Mouse (Mus musculus) MEL (cell line): Measurements from ENCODE around the gene Rab37. TPM values are rescaled to one million over a fixed set of nuclear protein-coding genes. Genes with fewer than 3 reads are reported as not detected.

Experiments
- DNase-seq: peaks from one replicate; pipeline ENCODE4 v3.0.0; 2011; ENCODE audit warnings: low read depth, low spot score
- H3K27ac ChIP-seq: 2 replicates; pipeline ENCODE4 v1.5.1; 2012; ENCODE audit warnings: low read depth, mild to moderate bottlenecking, control low read depth, low read length, moderate library complexity; ENCODE audit not compliant: control insufficient read depth
- H3K27me3 ChIP-seq, 2 experiments: fragments of 150-350 bp in 1 of 2; sonication (generic) in 1 of 2; 2 replicates each; pipeline ENCODE4 v1.6.1; 2012; ENCODE audit warnings: low read length in 2 of 2, mild to moderate bottlenecking in 2 of 2, improper control_type of control experiment in 1 of 2, moderate library complexity in 1 of 2; ENCODE audit not compliant: insufficient read depth in 2 of 2, control insufficient read depth in 1 of 2
- H3K36me3 ChIP-seq, 2 experiments: 2 replicates each; pipeline ENCODE4 v1.6.1; 2012 to 2014; ENCODE audit warnings: low read length in 2 of 2, improper control_type of control experiment in 1 of 2, inconsistent platforms in 1 of 2, mild to moderate bottlenecking in 1 of 2; ENCODE audit not compliant: insufficient read depth in 2 of 2, control insufficient read depth in 1 of 2
- H3K4me1 ChIP-seq, 2 experiments: fragments of 150-350 bp in 1 of 2; sonication (generic) in 1 of 2; 2 replicates each; pipeline ENCODE4 v1.6.1; 2012; ENCODE audit warnings: low read length in 2 of 2, improper control_type of control experiment in 1 of 2, mild to moderate bottlenecking in 1 of 2; ENCODE audit not compliant: insufficient read depth in 2 of 2, control insufficient read depth in 1 of 2
- H3K4me3 ChIP-seq, 2 experiments: fragments of 150-350 bp in 1 of 2; sonication (generic) in 1 of 2; 2 replicates each; pipeline ENCODE4 v1.5.1; 2012; ENCODE audit warnings: low read depth in 2 of 2, low read length in 2 of 2, mild to moderate bottlenecking in 2 of 2, moderate library complexity in 2 of 2, control low read depth in 1 of 2, improper control_type of control experiment in 1 of 2; ENCODE audit not compliant: control insufficient read depth in 1 of 2, insufficient read depth in 1 of 2
- H3K79me2 ChIP-seq: 2 replicates; pipeline ENCODE4 v1.6.1; 2012; ENCODE audit warnings: mild to moderate bottlenecking, low read length, moderate library complexity; ENCODE audit not compliant: control insufficient read depth, poor library complexity, insufficient read depth
- H3K9ac ChIP-seq: 2 replicates; pipeline ENCODE4 v1.6.1; 2012; ENCODE audit warnings: low read depth, mild to moderate bottlenecking, control low read depth, low read length, moderate library complexity; ENCODE audit not compliant: control insufficient read depth, poor library complexity, severe bottlenecking
- H3K9me3 ChIP-seq: fragments of 150-350 bp; sonication (generic); replicated peaks from 2 replicates; pipeline ENCODE4 v1.6.1; 2012; ENCODE audit warnings: mild to moderate bottlenecking, low read length, improper control_type of control experiment, moderate library complexity; ENCODE audit not compliant: insufficient read depth
- CHD1 ChIP-seq: IDR thresholded peaks from 2 replicates; pipeline ENCODE4 v1.6.1; 2012; ENCODE audit warnings: low read depth, mild to moderate bottlenecking, inconsistent platforms, low read length, improper control_type of control experiment
- CHD2 ChIP-seq: IDR thresholded peaks from 2 replicates; pipeline ENCODE4 v1.6.1; 2011; ENCODE audit warnings: low read length, improper control_type of control experiment
- GABPA ChIP-seq: IDR thresholded peaks from 2 replicates; pipeline ENCODE4 v1.6.1; 2012; ENCODE audit warnings: low read depth, mild to moderate bottlenecking, inconsistent platforms, low read length, improper control_type of control experiment, moderate library complexity
- HCFC1 ChIP-seq: IDR thresholded peaks from 2 replicates; pipeline ENCODE4 v1.6.1; 2012; ENCODE audit warnings: low read depth, mild to moderate bottlenecking, inconsistent platforms, low read length, improper control_type of control experiment, moderate library complexity
- MAZ ChIP-seq: IDR thresholded peaks from 2 replicates; pipeline ENCODE4 v1.6.1; 2012; ENCODE audit warnings: low read depth, mild to moderate bottlenecking, inconsistent platforms, low read length, improper control_type of control experiment
- MXI1 ChIP-seq: IDR thresholded peaks from 2 replicates; pipeline ENCODE4 v1.6.1; 2011; ENCODE audit warnings: mild to moderate bottlenecking, low read depth, low read length, improper control_type of control experiment
- MYC ChIP-seq: IDR thresholded peaks from 2 replicates; pipeline ENCODE4 v1.6.1; 2011; ENCODE audit warnings: low read depth, mild to moderate bottlenecking, low read length, improper control_type of control experiment, moderate library complexity
- NRF1 ChIP-seq: IDR thresholded peaks from 2 replicates; pipeline ENCODE4 v1.6.1; 2014; ENCODE audit warnings: low read depth, mild to moderate bottlenecking, inconsistent platforms, low read length, improper control_type of control experiment, moderate library complexity; ENCODE audit not compliant: poor library complexity, insufficient read depth, severe bottlenecking
- POLR2AphosphoS5 ChIP-seq: IDR thresholded peaks from 2 replicates; pipeline ENCODE4 v1.6.1; 2012; ENCODE audit warnings: low read depth, borderline replicate concordance, mild to moderate bottlenecking, inconsistent platforms, low read length, moderate library complexity, mixed read lengths
- RCOR1 ChIP-seq: IDR thresholded peaks from 2 replicates; pipeline ENCODE4 v1.6.1; 2012; ENCODE audit warnings: low read depth, mild to moderate bottlenecking, inconsistent platforms, low read length, improper control_type of control experiment
- SIN3A ChIP-seq: IDR thresholded peaks from 2 replicates; pipeline ENCODE4 v1.6.1; 2012; ENCODE audit warnings: low read length, improper control_type of control experiment, inconsistent platforms
- TAL1 ChIP-seq: IDR thresholded peaks from 2 replicates; pipeline ENCODE4 v1.6.1; 2012; ENCODE audit warnings: mild to moderate bottlenecking, inconsistent platforms, low read length, moderate library complexity, mixed read lengths
- TCF12 ChIP-seq: IDR thresholded peaks from 2 replicates; pipeline ENCODE4 v1.6.1; 2014; ENCODE audit warnings: low read depth, mild to moderate bottlenecking, inconsistent platforms, low read length, improper control_type of control experiment, moderate library complexity
- UBTF ChIP-seq: IDR thresholded peaks from 2 replicates; pipeline ENCODE4 v1.6.1; 2012; ENCODE audit warnings: low read depth, mild to moderate bottlenecking, inconsistent platforms, low read length, improper control_type of control experiment, moderate library complexity, borderline replicate concordance; ENCODE audit not compliant: insufficient read depth
- USF1 ChIP-seq: IDR thresholded peaks from 2 replicates; pipeline ENCODE4 v1.6.1; 2014; ENCODE audit warnings: low read depth, mild to moderate bottlenecking, inconsistent platforms, low read length, improper control_type of control experiment, moderate library complexity
- ZMIZ1 ChIP-seq: IDR thresholded peaks from 2 replicates; pipeline ENCODE4 v1.6.1; 2012; ENCODE audit warnings: low read depth, mild to moderate bottlenecking, inconsistent platforms, low read length, improper control_type of control experiment, moderate library complexity
- polyA plus RNA-seq, 2 experiments: library from polyadenylated mRNA; stranded (reverse) in 1 of 2; unstranded in 1 of 2; fragments of >175 nt in 1 of 2; fragments of >200 nt in 1 of 2; gene quantifications; 2 replicates each; pipeline versions ENCODE4 v1.2.1 to v1.2.4; 2012; ENCODE audit warnings: low replicate concordance in 2 of 2, low read depth in 1 of 2; ENCODE audit not compliant: insufficient read length in 2 of 2, insufficient read depth in 1 of 2, missing spikeins in 1 of 2
- total RNA-seq: library from RNA; depleted of rRNA; stranded (reverse); fragments of 300-350 nt; gene quantifications from 2 replicates; pipeline ENCODE4 v1.2.3, GENCODE M21; 2012

Gene Rab37
- total and polyA plus RNA-seq, 3 experiments: 14.6 to 20.6 TPM; not detected in 1

DNA sequence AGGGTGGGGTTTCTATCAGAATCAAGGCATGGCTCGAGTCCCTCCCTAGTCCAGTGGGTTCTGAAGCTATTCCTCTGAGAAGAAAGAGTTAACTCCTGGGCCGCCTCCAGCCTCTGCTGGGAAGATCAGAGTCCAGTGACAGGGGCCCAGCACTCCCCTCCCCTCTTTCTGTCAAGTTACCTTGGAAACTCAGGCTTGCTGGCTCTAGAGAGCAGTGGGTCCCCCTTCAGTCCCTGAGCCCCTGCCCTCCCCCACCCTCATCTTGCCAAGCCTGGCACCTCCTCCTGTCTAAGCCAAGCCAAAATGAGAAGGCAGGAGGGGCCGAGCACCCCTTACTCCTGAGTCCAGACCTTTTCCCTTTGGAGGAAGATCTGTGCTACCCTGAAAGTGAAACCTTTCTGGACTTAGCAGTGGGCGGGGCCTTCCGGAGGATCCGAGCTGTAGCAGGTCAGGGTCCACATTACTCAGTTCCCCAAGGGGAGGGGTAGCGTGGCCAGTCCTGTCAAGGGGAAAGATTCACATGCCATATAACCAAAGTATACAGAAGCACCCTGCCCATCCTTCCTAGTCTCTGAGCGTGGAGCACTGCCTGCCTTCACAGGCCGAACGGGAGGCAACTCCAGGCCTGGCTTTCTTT, 86.4 kb downstream of the Rab37 start:
- no peak overlapping the region for H3K27ac ChIP-seq
- H3K4me3 ChIP-seq: no peak overlapping the region
- TF ChIP-seq CHD2 (no peak), ZMIZ1 (no peak), USF1 (no peak), CHD1 (no peak), RCOR1 (no peak), GABPA (no peak)
- peaks cover under 1 to 4% of the 10 kb centered on the region in 2 experiments; a peak in 3 of 4 replicates for H3K36me3 ChIP-seq
- no peaks in the 10 kb centered on the region for H3K27me3 ChIP-seq
- H3K79me2 ChIP-seq: 0 out of 2 replicates have a peak, but pooled peaks cover under 1% of the 10 kb centered on the region
- no peak overlapping the region for H3K9ac ChIP-seq
- no peak for DNase-seq
- no peaks in the 10 kb centered on the region for H3K9me3 ChIP-seq
- no peaks in the 10 kb centered on the region for H3K4me1 ChIP-seq

- no peaks in the 10 kb centered on the region for H3K79me2 ChIP-seq
- no peak for TF ChIP-seq MYC
- TF ChIP-seq HCFC1: no peak
- no peak for TF ChIP-seq MXI1
- TF ChIP-seq SIN3A: no peak
- no peak for TF ChIP-seq TCF12
- TF ChIP-seq UBTF: no peak
- TF ChIP-seq TAL1: no peak
- no peak for TF ChIP-seq NRF1
- no peak for TF ChIP-seq MAZ
- no peak for TF ChIP-seq POLR2AphosphoS5
- TF ChIP-seq, all 39 proteins: peak for 0
- no peak overlapping the region for H3K27ac ChIP-seq
- no peak overlapping the region for H3K9ac ChIP-seq
- H3K4me3 ChIP-seq: no peak overlapping the region
- H3K27me3 ChIP-seq: no peaks in the 10 kb centered on the region
- no peaks in the 10 kb centered on the region for H3K9me3 ChIP-seq
- H3K4me1 ChIP-seq: no peaks in the 10 kb centered on the region
- peaks cover 0 to 4% of the 10 kb centered on the region in 2 experiments; a peak in 2 of 4 replicates for H3K36me3 ChIP-seq
- no peak for DNase-seq
Observed at GRCm38 (mm10) chr11:115178766-115179165, 87.5 kb downstream of the Rab37 start.
